Mouse (Mus musculus) brain, embryonic 14.5 days (tissue): ENCODE data around the gene Arl14ep. TPM values are rescaled to one million over a fixed set of nuclear protein-coding genes. Genes with fewer than 3 reads are reported as not detected.
"Not testable (repeated sequence)": the region's sequence is repeated elsewhere in the genome, so short reads cannot be mapped to it uniquely, and the experiment has no call there.

Source experiments
- DNase-seq: peaks from one replicate; pipeline ENCODE4 v3.0.0-alpha.2; 2011; ENCODE audit warnings: low read depth
- CTCF ChIP-seq: fragments of 200-500 bp; IDR thresholded peaks from 2 replicates; pipeline ENCODE4 v1.5.1; 2012; ENCODE audit warnings: inconsistent platforms, mild to moderate bottlenecking, moderate library complexity, borderline replicate concordance; ENCODE audit not compliant: insufficient read depth, insufficient read length; ENCODE audit errors: extremely low read depth
- POLR2A ChIP-seq: fragments of 200-500 bp; IDR thresholded peaks from 2 replicates; pipeline ENCODE4 v1.6.1; 2012; ENCODE audit warnings: mild to moderate bottlenecking, inconsistent platforms, borderline replicate concordance; ENCODE audit not compliant: poor library complexity, insufficient read depth, insufficient read length, severe bottlenecking; ENCODE audit errors: extremely low read depth
- polyA plus RNA-seq: library from polyadenylated mRNA; depleted of rRNA; stranded (reverse); fragments of >200 nt; gene quantifications from 2 replicates; pipeline ENCODE4 v1.2.3, GENCODE M21; 2012; rRNA removed

Arl14ep gene
- polyA plus RNA-seq = 21.8 and 27.4 TPM in 2 replicates

GRCm38 (mm10) chr2:106973959-106974639 lies at the start of gene Arl14ep:
Gene Arl14ep (minus strand): TSS chr2:106974424.
- TF ChIP-seq POLR2A (peak; percentile 38; the same call in 1 of the 2 replicates), CTCF (no peak)
- peak; percentile 96 for DNase-seq

- no peak for DNase-seq
- TF ChIP-seq CTCF = no peak
- TF ChIP-seq POLR2A = no peak
These were observed 48.5 kb upstream of the Arl14ep start for GRCm38 (mm10) chr2:107022713-107023112.

- no peak for TF ChIP-seq POLR2A
- DNase-seq = peak; percentile 11
These were observed 45.1 kb upstream of the Arl14ep start for GRCm38 (mm10) chr2:107019331-107019730.

- no peak for DNase-seq
- TF ChIP-seq POLR2A (no peak), CTCF (no peak)
These were observed 38.9 kb upstream of the Arl14ep start for GRCm38 (mm10) chr2:107013161-107013560.

DNA sequence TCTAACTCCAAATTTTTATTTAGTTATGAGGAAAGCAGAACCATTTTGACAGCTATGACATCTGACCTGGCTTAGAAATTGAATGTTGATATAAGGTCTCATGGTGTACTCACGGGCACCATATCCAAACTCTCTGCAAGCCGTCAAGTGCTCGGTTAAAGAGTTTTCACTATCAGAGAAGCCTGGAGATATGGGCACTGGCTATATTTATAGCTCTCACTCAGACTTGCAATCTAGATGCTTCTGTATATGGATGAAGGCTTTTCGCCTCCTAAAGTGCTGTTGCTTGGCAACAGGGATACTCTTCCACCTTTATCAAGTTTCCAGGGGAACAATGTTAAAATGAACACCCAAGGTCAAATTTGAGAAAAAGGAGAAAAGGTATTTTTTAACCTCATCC lies 38.1 kb upstream of the Arl14ep start:
- TF ChIP-seq POLR2A = no peak
- TF ChIP-seq CTCF = no peak
- peak; percentile 2 for DNase-seq

DNA sequence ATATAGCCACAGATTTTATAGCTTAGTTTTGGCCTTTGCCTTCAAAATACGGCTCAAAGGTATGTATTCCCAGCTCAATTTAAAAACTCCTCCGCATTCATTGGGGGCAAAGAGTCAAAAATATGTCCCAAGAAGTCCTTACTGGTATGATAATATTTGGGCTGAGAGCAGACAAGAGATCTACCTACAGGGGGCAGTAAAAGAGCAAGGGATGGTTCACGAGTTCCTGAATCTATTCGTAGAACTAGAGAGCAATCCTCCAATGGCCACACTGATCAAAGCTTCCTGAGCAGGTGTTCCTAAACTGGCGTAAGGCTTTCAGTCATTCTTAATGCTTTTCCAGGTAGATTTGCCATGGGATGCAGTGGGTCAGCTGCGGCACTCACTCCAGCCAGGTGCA lies 35.9 kb upstream of the Arl14ep start:
- TF ChIP-seq POLR2A (no peak), CTCF (no peak)
- DNase-seq = peak; percentile 11

GRCm38 (mm10) chr2:107006378-107006777 lies 32.2 kb upstream of the Arl14ep start:
- no peak for TF ChIP-seq POLR2A
- DNase-seq = no peak

DNA sequence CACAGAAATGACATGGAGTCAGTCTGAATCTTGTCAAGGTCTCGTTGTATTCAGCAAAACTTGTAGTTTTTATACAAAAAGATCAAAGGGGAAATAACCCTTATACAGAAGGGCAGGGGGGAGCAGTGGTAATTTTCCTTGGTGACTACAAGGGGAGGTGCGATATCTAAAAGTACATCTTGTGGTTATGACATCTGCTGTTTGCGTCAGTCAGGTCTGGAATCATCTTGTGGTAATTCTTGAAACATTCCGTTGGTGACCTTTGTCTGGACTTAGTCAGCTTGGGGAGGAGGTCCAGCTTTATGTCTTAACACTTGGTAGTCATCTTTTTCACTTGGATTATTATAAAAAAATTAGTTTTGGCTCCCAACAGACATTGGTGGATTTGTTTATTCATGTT lies 31.7 kb upstream of the Arl14ep start:
- DNase-seq = not testable (repeated sequence)

DNA sequence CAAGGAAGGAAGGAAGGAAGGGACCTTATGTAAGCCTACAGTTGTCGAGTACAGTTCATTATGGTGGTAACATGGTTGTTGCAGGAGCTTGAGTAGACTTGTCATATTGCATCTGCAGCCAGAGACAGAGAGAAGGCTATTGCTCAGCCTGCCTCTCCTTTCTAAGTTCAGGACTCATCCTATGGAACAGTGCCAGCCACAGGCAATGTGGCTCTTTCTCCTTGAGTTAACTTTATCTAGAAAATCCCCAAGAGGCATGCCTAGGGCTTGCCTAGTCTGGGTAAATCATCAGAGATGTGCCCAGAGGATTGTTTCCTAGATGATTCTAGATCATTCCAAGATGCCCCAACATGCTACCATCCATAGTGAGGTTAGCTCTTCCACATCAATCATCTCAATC lies 17.0 kb upstream of the Arl14ep start:
- DNase-seq = no peak
- TF ChIP-seq POLR2A = no peak
- TF ChIP-seq CTCF = no peak

- DNase-seq = no peak
- TF ChIP-seq CTCF (no peak), POLR2A (no peak)
These were observed 10.7 kb upstream of the Arl14ep start for GRCm38 (mm10) chr2:106984945-106985344.

DNA sequence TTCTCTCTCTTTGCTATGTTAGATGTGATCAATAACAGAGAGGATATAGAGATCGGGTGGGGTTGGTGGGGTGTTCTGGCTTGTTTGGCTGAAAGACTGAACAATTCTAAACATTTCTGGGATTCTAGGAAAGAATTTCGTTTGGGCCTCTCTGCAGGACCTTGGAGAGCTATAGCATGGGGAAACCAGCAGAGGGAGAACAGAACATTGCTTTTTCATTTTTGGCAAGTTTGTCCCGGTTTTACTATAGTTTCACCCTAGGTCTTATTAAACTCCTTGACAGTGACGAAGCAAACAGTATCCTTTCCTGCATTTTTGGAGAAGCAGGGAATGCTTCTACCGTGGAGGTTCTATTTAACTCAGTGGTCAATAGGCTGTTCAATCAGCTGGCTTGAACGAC lies 8.3 kb upstream of the Arl14ep start:
- DNase-seq = peak; percentile 30

DNA sequence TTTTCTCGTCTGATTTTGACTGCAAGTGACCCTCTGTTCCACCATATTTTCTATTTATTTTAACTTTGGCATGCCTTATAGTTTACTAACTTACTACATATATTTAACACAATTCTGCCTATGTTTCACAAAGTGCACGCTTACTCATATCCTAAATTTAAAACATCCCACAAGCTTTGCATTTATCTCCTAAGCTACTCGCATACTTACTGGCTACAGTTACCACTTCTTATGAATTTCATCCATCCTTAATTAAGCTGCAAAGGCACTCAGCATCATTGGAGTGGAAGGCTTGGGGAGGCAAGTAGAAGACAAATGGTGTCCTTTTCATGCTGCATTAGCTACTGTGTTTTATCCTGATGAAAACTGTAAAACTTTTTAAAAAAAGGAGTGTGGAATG lies 2.2 kb upstream of the Arl14ep start:
- no peak for TF ChIP-seq CTCF
- no peak for TF ChIP-seq POLR2A
- no peak for DNase-seq

More for the DNA sequence above, 8.3 kb upstream of the Arl14ep start:
- TF ChIP-seq POLR2A (no peak), CTCF (peak; percentile 54; the same call in 1 of the 2 replicates)

- DNase-seq = no peak
- no peak for TF ChIP-seq POLR2A
- TF ChIP-seq CTCF = no peak
These were observed 779 bp downstream of the Arl14ep start for GRCm38 (mm10) chr2:106973332-106973958.
